Mouse (Mus musculus): ENCODE measurements around the gene Astl. TPM values are rescaled to one million over a fixed set of nuclear protein-coding genes. Genes with fewer than 3 reads are reported as not detected.
A peak's percentile ranks its signal among the peaks of the same experiment; 100 is the strongest.

Astl gene
- polyA plus RNA-seq, 1 experiment from 2014 or later = not detected

GRCm38 (mm10) chr2:127307179-127307578, 31.3 kb upstream of the Astl start:
- no peak overlapping the region for H3K27ac ChIP-seq (ENCODE audit: low read depth, low read length)
- no peak for DNase-seq (ENCODE audit: low spot score)
- H3K4me3 ChIP-seq (ENCODE audit: low read depth, low read length) = no peak overlapping the region
- WGBS = 44% methylated on average over 3 of the region's 3 CpGs
- no peaks in the 10 kb centered on the region for H3K4me1 ChIP-seq (ENCODE audit: control insufficient read depth, insufficient read depth, low read length)
- H3K9ac ChIP-seq (ENCODE audit: low read length) = no peak overlapping the region
- no peaks in the 10 kb centered on the region for H3K36me3 ChIP-seq (ENCODE audit: control insufficient read depth, insufficient read depth, low read length)
- H3K27me3 ChIP-seq (replicated peaks; ENCODE audit: control insufficient read depth, insufficient read depth, low read length) = no peaks in the 10 kb centered on the region
- no peak overlapping the region for H3K4me2 ChIP-seq (ENCODE audit: low read length)
- no peak for ATAC-seq
- no peaks in the 10 kb centered on the region for H3K9me3 ChIP-seq (replicated peaks; ENCODE audit: control insufficient read depth, low read length)

GRCm38 (mm10) chr2:127308660-127309059, 29.8 kb upstream of the Astl start:
- DNase-seq (ENCODE audit: low spot score) = peak; percentile 3
- no peak overlapping the region for H3K4me3 ChIP-seq (ENCODE audit: low read depth, low read length)

DNA sequence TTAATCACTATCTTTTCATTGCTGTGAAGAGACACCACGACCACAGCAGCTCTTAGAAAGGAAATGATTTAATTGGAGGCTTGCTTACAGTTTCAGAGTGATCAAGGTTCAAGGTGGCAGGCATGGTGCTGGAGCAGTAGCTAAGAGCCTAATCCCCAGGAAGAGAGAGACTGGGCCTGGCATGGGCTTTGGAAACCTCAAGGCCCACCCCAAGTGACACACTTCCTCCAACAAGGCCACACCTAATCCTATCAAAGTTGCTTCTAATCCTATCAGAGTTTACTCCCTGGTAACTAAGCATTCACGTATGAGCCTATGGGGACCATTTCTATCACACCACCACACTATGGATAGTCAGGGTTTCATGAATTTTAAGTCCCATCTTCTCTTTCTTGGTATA, 28.2 kb upstream of the Astl start:
- Histone ChIP-seq H3K27me3 (replicated peaks; ENCODE audit: control insufficient read depth, insufficient read depth, low read length) (no peaks in the 10 kb centered on the region), H3K4me2 (ENCODE audit: low read length) (no peak overlapping the region), H3K36me3 (ENCODE audit: control insufficient read depth, insufficient read depth, low read length) (no peaks in the 10 kb centered on the region), H3K4me1 (ENCODE audit: control insufficient read depth, insufficient read depth, low read length) (no peaks in the 10 kb centered on the region), H3K27ac (ENCODE audit: low read depth, low read length) (no peak overlapping the region), H3K9ac (ENCODE audit: low read length) (no peak overlapping the region), H3K4me3 (ENCODE audit: low read depth, low read length) (no peak overlapping the region), H3K9me3 (replicated peaks; ENCODE audit: control insufficient read depth, low read length) (no peaks in the 10 kb centered on the region)
- ATAC-seq = no peak
- WGBS = 58% methylated on average over 2 of the region's 2 CpGs
- DNase-seq (ENCODE audit: low spot score) = no peak

More at GRCm38 (mm10) chr2:127308660-127309059, 29.8 kb upstream of the Astl start:
- H3K4me1 ChIP-seq (ENCODE audit: control insufficient read depth, insufficient read depth, low read length) = no peaks in the 10 kb centered on the region
- no peaks in the 10 kb centered on the region for H3K27me3 ChIP-seq (replicated peaks; ENCODE audit: control insufficient read depth, insufficient read depth, low read length)
- H3K9me3 ChIP-seq (replicated peaks; ENCODE audit: control insufficient read depth, low read length) = no peaks in the 10 kb centered on the region
- WGBS = 92% methylated on average over 2 of the region's 2 CpGs
- no peaks in the 10 kb centered on the region for H3K36me3 ChIP-seq (ENCODE audit: control insufficient read depth, insufficient read depth, low read length)
- no peak overlapping the region for H3K9ac ChIP-seq (ENCODE audit: low read length)
- H3K4me2 ChIP-seq (ENCODE audit: low read length) = no peak overlapping the region
- no peak overlapping the region for H3K27ac ChIP-seq (ENCODE audit: low read depth, low read length)
- ATAC-seq = no peak

GRCm38 (mm10) chr2:127310685-127311084, 27.8 kb upstream of the Astl start:
- 90% methylated on average over 7 of the region's 7 CpGs for WGBS
- Histone ChIP-seq H3K36me3 (ENCODE audit: control insufficient read depth, insufficient read depth, low read length) (no peaks in the 10 kb centered on the region), H3K4me3 (ENCODE audit: low read depth, low read length) (no peak overlapping the region), H3K9me3 (replicated peaks; ENCODE audit: control insufficient read depth, low read length) (no peaks in the 10 kb centered on the region), H3K4me2 (ENCODE audit: low read length) (no peak overlapping the region), H3K27me3 (replicated peaks; ENCODE audit: control insufficient read depth, insufficient read depth, low read length) (no peaks in the 10 kb centered on the region), H3K27ac (ENCODE audit: low read depth, low read length) (no peak overlapping the region), H3K4me1 (ENCODE audit: control insufficient read depth, insufficient read depth, low read length) (no peaks in the 10 kb centered on the region), H3K9ac (ENCODE audit: low read length) (no peak overlapping the region)
- no peak for ATAC-seq
- DNase-seq (ENCODE audit: low spot score) = no peak

DNA sequence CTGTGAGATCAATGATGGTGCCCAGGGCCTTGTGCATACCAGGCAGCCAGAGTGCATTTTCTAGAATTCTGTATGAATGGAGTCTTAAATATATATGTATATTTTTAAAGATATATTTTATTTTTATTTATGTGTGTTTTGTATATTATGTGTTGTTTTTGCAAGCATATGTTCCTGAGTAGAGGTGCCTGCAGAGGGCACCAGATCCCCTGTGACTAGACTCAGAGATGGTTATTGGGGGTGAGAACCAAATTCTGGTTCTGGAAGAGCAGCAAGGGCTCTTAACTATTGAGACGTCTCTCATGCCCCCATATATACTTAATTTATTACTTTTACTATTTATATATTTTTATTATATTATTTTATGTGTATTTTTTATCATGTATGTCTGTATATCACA, 27.2 kb upstream of the Astl start:
- H3K4me3 ChIP-seq (ENCODE audit: low read depth, low read length) = no peak overlapping the region
- ATAC-seq = no peak
- no peaks in the 10 kb centered on the region for H3K36me3 ChIP-seq (ENCODE audit: control insufficient read depth, insufficient read depth, low read length)
- no peak overlapping the region for H3K9ac ChIP-seq (ENCODE audit: low read length)
- H3K4me1 ChIP-seq (ENCODE audit: control insufficient read depth, insufficient read depth, low read length) = no peaks in the 10 kb centered on the region
- 93% methylated on average over 1 of the region's 1 CpGs for WGBS
- DNase-seq (ENCODE audit: low spot score) = no peak
- no peak overlapping the region for H3K27ac ChIP-seq (ENCODE audit: low read depth, low read length)
- no peaks in the 10 kb centered on the region for H3K27me3 ChIP-seq (replicated peaks; ENCODE audit: control insufficient read depth, insufficient read depth, low read length)
- no peaks in the 10 kb centered on the region for H3K9me3 ChIP-seq (replicated peaks; ENCODE audit: control insufficient read depth, low read length)
- no peak overlapping the region for H3K4me2 ChIP-seq (ENCODE audit: low read length)

DNA sequence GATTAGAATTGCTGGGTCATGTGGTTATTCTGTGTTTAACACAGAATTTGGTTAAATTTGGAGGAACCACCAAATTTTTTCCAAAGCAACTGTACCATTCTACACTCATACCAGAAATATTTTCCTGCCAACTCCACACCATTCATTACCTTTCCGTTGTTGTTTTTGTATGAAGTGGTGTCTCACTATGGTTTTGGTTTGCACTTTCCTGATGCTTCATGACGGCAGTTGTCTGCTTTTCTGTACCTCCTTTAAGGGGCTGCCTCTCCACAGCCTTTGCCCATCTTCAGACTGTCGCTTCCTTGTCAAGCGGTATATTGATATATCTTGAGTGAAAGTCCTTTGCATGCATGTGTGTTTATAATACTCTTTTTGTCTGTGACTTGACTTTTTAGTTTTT, 25.6 kb upstream of the Astl start:
- ATAC-seq = no peak
- Histone ChIP-seq H3K36me3 (ENCODE audit: control insufficient read depth, insufficient read depth, low read length) (no peaks in the 10 kb centered on the region), H3K27ac (ENCODE audit: low read depth, low read length) (no peak overlapping the region), H3K4me1 (ENCODE audit: control insufficient read depth, insufficient read depth, low read length) (no peaks in the 10 kb centered on the region), H3K27me3 (replicated peaks; ENCODE audit: control insufficient read depth, insufficient read depth, low read length) (no peaks in the 10 kb centered on the region), H3K4me2 (ENCODE audit: low read length) (no peak overlapping the region), H3K4me3 (ENCODE audit: low read depth, low read length) (no peak overlapping the region), H3K9me3 (replicated peaks; ENCODE audit: control insufficient read depth, low read length) (no peaks in the 10 kb centered on the region), H3K9ac (ENCODE audit: low read length) (no peak overlapping the region)
- DNase-seq (ENCODE audit: low spot score) = no peak
- 92% methylated on average over 4 of the region's 4 CpGs for WGBS

DNA sequence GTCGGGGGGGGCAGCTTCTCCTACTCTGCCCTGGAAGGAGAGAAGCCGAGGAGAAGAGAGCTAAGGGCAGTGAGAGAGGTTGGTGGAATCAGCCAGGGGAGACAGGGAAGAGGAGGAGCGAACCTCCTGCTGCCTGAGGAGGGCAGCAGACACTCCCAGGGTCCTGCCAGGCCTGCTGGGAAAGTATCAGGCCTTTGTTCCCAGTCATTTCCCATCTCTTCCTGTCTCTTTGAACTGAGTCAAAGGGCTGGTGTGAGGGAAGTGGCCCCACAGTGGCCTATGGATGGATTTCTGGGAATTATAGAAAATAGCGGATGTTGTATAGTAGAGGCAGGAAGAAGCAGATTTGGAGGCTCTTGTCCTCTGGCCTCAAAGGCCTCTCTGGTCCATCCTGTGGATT, 24.6 kb upstream of the Astl start:
- Histone ChIP-seq H3K9me3 (replicated peaks; ENCODE audit: control insufficient read depth, low read length) (no peaks in the 10 kb centered on the region), H3K4me2 (ENCODE audit: low read length) (no peak overlapping the region), H3K27ac (ENCODE audit: low read depth, low read length) (no peak overlapping the region), H3K9ac (ENCODE audit: low read length) (no peak overlapping the region), H3K4me1 (ENCODE audit: control insufficient read depth, insufficient read depth, low read length) (no peaks in the 10 kb centered on the region), H3K27me3 (replicated peaks; ENCODE audit: control insufficient read depth, insufficient read depth, low read length) (no peaks in the 10 kb centered on the region), H3K36me3 (ENCODE audit: control insufficient read depth, insufficient read depth, low read length) (no peaks in the 10 kb centered on the region), H3K4me3 (ENCODE audit: low read depth, low read length) (no peak overlapping the region)
- WGBS = 66% methylated on average over 4 of the region's 4 CpGs
- no peak for ATAC-seq
- DNase-seq (ENCODE audit: low spot score) = no peak

DNA sequence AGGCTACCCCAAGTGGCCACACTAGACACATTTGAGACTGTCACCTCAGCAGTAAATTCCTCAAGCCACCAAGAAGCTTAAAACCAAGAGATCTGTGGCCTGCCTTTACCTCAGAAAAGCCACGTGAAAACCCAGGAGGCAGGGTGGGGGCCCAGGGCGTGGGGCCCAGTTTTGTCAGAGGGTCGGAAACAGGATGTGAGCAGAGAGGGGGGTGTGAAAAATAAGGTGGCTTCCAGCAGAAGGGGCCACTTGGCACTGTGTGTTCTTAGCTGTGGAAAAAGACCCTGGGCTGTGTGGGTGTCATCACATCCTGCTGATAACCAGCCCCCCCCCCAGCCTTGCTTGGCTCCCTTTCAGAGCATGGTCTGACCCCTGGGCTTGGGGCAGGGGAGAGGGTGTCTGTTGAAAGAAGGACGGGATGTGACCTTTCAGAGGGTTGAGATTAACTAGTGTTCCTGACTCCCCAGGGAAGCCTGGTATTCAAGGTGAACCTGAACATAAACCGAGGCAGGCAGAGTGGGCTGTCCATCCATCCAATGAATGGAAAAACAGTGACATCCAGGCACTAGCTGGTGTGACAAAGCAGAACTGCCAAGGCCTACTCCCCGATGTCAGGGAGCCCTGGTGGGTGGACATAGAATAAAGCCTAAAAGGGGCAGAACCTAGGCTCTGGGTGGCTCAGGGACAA, 23.8 kb upstream of the Astl start:
- Histone ChIP-seq H3K9ac (ENCODE audit: low read length) (no peak overlapping the region), H3K27ac (ENCODE audit: low read depth, low read length) (no peak overlapping the region), H3K4me2 (ENCODE audit: low read length) (no peak overlapping the region), H3K4me1 (ENCODE audit: control insufficient read depth, insufficient read depth, low read length) (no peaks in the 10 kb centered on the region), H3K9me3 (replicated peaks; ENCODE audit: control insufficient read depth, low read length) (no peaks in the 10 kb centered on the region), H3K4me3 (ENCODE audit: low read depth, low read length) (no peak overlapping the region), H3K36me3 (ENCODE audit: control insufficient read depth, insufficient read depth, low read length) (no peaks in the 10 kb centered on the region), H3K27me3 (replicated peaks; ENCODE audit: control insufficient read depth, insufficient read depth, low read length) (no peaks in the 10 kb centered on the region)
- no peak for ATAC-seq
- WGBS = 78% methylated on average over 6 of the region's 6 CpGs
- DNase-seq (ENCODE audit: low spot score) = no peak

DNA sequence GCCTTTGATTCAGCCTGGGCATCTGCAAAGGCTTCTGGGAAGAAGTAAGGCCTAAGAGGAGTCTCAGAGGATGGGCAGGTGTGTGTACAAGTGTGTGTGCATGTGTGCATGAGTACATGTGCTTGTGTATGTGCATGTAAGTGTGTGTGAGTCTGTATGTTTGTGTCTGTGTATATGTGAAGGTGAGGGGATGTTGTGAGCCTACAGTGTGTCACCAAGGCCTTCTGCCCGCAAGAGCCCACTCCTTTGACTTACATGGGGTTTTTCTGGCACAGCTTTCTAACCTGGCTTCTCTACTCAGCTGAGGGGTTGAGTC, 23.3 kb upstream of the Astl start:
- WGBS = 91% methylated on average over 1 of the region's 1 CpGs
- no peak for DNase-seq (ENCODE audit: low spot score)
- H3K4me3 ChIP-seq (ENCODE audit: low read depth, low read length) = no peak overlapping the region

More for the DNA sequence above, 23.3 kb upstream of the Astl start:
- H3K4me2 ChIP-seq (ENCODE audit: low read length) = no peak overlapping the region
- H3K4me1 ChIP-seq (ENCODE audit: control insufficient read depth, insufficient read depth, low read length) = no peaks in the 10 kb centered on the region
- H3K36me3 ChIP-seq (ENCODE audit: control insufficient read depth, insufficient read depth, low read length) = no peaks in the 10 kb centered on the region
- no peak overlapping the region for H3K27ac ChIP-seq (ENCODE audit: low read depth, low read length)
- H3K27me3 ChIP-seq (replicated peaks; ENCODE audit: control insufficient read depth, insufficient read depth, low read length) = no peaks in the 10 kb centered on the region
- H3K9me3 ChIP-seq (replicated peaks; ENCODE audit: control insufficient read depth, low read length) = no peaks in the 10 kb centered on the region
- no peak for ATAC-seq
- H3K9ac ChIP-seq (ENCODE audit: low read length) = no peak overlapping the region

Data from forebrain, embryonic 14.5 days (tissue).